Mouse (Mus musculus) CH12.LX (cell line): Measurements from ENCODE around the gene Pglyrp2. TPM values are rescaled to one million over a fixed set of nuclear protein-coding genes. Genes with fewer than 3 reads are reported as not detected.

ENCODE experiments used
- DNase-seq: peaks from one replicate; pipeline ENCODE4 v3.0.0-alpha.2; 2013; ENCODE audit errors: extremely low read depth
- H3K27ac ChIP-seq: 2 replicates; pipeline ENCODE4 v1.5.1; 2012; ENCODE audit warnings: low read depth, mild to moderate bottlenecking, control low read depth, moderate library complexity; ENCODE audit not compliant: insufficient read depth
- H3K27me3 ChIP-seq: replicated peaks from 2 replicates; pipeline ENCODE3; 2012; ENCODE audit warnings: inconsistent platforms
- H3K36me3 ChIP-seq, 2 experiments: replicated peaks in 1 of 2; 2 replicates each; pipeline versions ENCODE3 to v1.6.1; 2012; ENCODE audit warnings: inconsistent platforms in 1 of 2, low read length in 1 of 2, mild to moderate bottlenecking in 1 of 2, mixed read lengths in 1 of 2, moderate library complexity in 1 of 2; ENCODE audit not compliant: control insufficient read depth in 1 of 2, insufficient read depth in 1 of 2
- H3K4me1 ChIP-seq, 2 experiments: 2 replicates each; pipeline ENCODE4 v1.6.1; 2012; ENCODE audit warnings: inconsistent platforms in 1 of 2, moderate library complexity in 1 of 2; ENCODE audit not compliant: insufficient read depth in 2 of 2, control insufficient read depth in 1 of 2
- H3K4me2 ChIP-seq: 2 replicates; pipeline ENCODE4 v1.6.1; 2012; ENCODE audit warnings: low read depth, mild to moderate bottlenecking, control low read depth; ENCODE audit not compliant: poor library complexity, insufficient read depth, severe bottlenecking
- H3K4me3 ChIP-seq, 3 experiments: fragments of 150-350 bp in 1 of 3; sonication (generic) in 1 of 3; replicated peaks in 1 of 3; 2 replicates each; pipeline versions ENCODE3 to v1.5.1; 2011 to 2012; ENCODE audit warnings: low read depth in 2 of 3, low read length in 2 of 3, mild to moderate bottlenecking in 2 of 3, moderate library complexity in 2 of 3, control low read depth in 1 of 3, improper control_type of control experiment in 1 of 3, inconsistent platforms in 1 of 3, mixed read lengths in 1 of 3; ENCODE audit not compliant: poor library complexity in 1 of 3
- H3K79me2 ChIP-seq: replicated peaks from 2 replicates; pipeline ENCODE4 v1.6.1; 2012; ENCODE audit warnings: mild to moderate bottlenecking, moderate library complexity; ENCODE audit not compliant: control insufficient read depth, poor library complexity, insufficient read depth, severe bottlenecking; ENCODE audit errors: extremely low read depth
- H3K9ac ChIP-seq: 2 replicates; pipeline ENCODE4 v1.6.1; 2012; ENCODE audit warnings: low read depth, mild to moderate bottlenecking, control low read depth, moderate library complexity; ENCODE audit not compliant: insufficient read depth
- H3K9me3 ChIP-seq: replicated peaks from 2 replicates; pipeline ENCODE3; 2012; ENCODE audit warnings: low read length, inconsistent platforms, mixed read lengths
- BHLHE40 ChIP-seq: IDR thresholded peaks from 2 replicates; pipeline ENCODE4 v1.6.1; 2011; ENCODE audit warnings: mild to moderate bottlenecking, low read depth, low read length, improper control_type of control experiment
- CHD1 ChIP-seq: IDR thresholded peaks from 2 replicates; pipeline ENCODE4 v1.6.1; 2012; ENCODE audit warnings: low read depth, low read length, improper control_type of control experiment, inconsistent platforms
- CHD2 ChIP-seq: IDR thresholded peaks from 2 replicates; pipeline ENCODE4 v1.6.1; 2011; ENCODE audit warnings: low read length, improper control_type of control experiment
- E2F4 ChIP-seq: IDR thresholded peaks from 2 replicates; pipeline ENCODE4 v1.6.1; 2011; ENCODE audit warnings: low read depth, low read length, improper control_type of control experiment; ENCODE audit not compliant: insufficient replicate concordance
- ELF1 ChIP-seq: IDR thresholded peaks from 2 replicates; pipeline ENCODE4 v1.6.1; 2014; ENCODE audit warnings: low read depth, mild to moderate bottlenecking, inconsistent platforms, low read length, improper control_type of control experiment
- ETS1 ChIP-seq: conservative IDR thresholded peaks from 2 replicates; pipeline ENCODE4 v1.6.1; 2012; ENCODE audit warnings: low read depth, mild to moderate bottlenecking, inconsistent platforms, low read length, improper control_type of control experiment, moderate library complexity
- GABPA ChIP-seq: IDR thresholded peaks from 2 replicates; pipeline ENCODE4 v1.6.1; 2012; ENCODE audit warnings: low read depth, low read length, improper control_type of control experiment, inconsistent platforms; ENCODE audit not compliant: insufficient replicate concordance
- JUN ChIP-seq: IDR thresholded peaks from 2 replicates; pipeline ENCODE4 v1.6.1; 2011; ENCODE audit warnings: low read depth, mild to moderate bottlenecking, low read length, improper control_type of control experiment, moderate library complexity; ENCODE audit not compliant: insufficient read depth
- KAT2A ChIP-seq: IDR thresholded peaks from 2 replicates; pipeline ENCODE4 v1.6.1; 2012; ENCODE audit warnings: low read length, improper control_type of control experiment, inconsistent platforms; ENCODE audit not compliant: insufficient replicate concordance
- MAX ChIP-seq: IDR thresholded peaks from 2 replicates; pipeline ENCODE4 v1.6.1; 2011; ENCODE audit warnings: low read length, improper control_type of control experiment
- MAZ ChIP-seq: IDR thresholded peaks from 2 replicates; pipeline ENCODE4 v1.6.1; 2012; ENCODE audit warnings: low read depth, mild to moderate bottlenecking, inconsistent platforms, low read length, improper control_type of control experiment, moderate library complexity
- MEF2A ChIP-seq: IDR thresholded peaks from 2 replicates; pipeline ENCODE4 v1.6.1; 2014; ENCODE audit warnings: low read depth, mild to moderate bottlenecking, inconsistent platforms, low read length, improper control_type of control experiment, borderline replicate concordance
- NELFE ChIP-seq: IDR thresholded peaks from 2 replicates; pipeline ENCODE4 v1.6.1; 2011; ENCODE audit warnings: low read depth, low read length, improper control_type of control experiment
- NRF1 ChIP-seq: IDR thresholded peaks from 2 replicates; pipeline ENCODE4 v1.6.1; 2014; ENCODE audit warnings: low read depth, mild to moderate bottlenecking, inconsistent platforms, low read length, improper control_type of control experiment, moderate library complexity
- PAX5 ChIP-seq: IDR thresholded peaks from 2 replicates; pipeline ENCODE4 v1.6.1; 2012; ENCODE audit warnings: low read length, inconsistent platforms, mixed read lengths
- POLR2A ChIP-seq: IDR thresholded peaks from 2 replicates; pipeline ENCODE4 v1.6.1; 2011; ENCODE audit warnings: low read depth, mild to moderate bottlenecking, improper control_type of control experiment, low read length
- POLR2AphosphoS2 ChIP-seq: IDR thresholded peaks from 2 replicates; pipeline ENCODE4 v1.6.1; 2011; ENCODE audit warnings: low read depth, low read length, improper control_type of control experiment
- RAD21 ChIP-seq: IDR thresholded peaks from 2 replicates; pipeline ENCODE4 v1.6.1; 2011; ENCODE audit warnings: low read depth, mild to moderate bottlenecking, low read length, improper control_type of control experiment, moderate library complexity
- SIN3A ChIP-seq: IDR thresholded peaks from 2 replicates; pipeline ENCODE4 v1.6.1; 2012; ENCODE audit warnings: low read length, improper control_type of control experiment, inconsistent platforms
- UBTF ChIP-seq: IDR thresholded peaks from 2 replicates; pipeline ENCODE4 v1.6.1; 2012; ENCODE audit warnings: low read depth, mild to moderate bottlenecking, inconsistent platforms, low read length, improper control_type of control experiment, moderate library complexity
- ZKSCAN1 ChIP-seq: IDR thresholded peaks from 2 replicates; pipeline ENCODE4 v1.6.1; 2012; ENCODE audit warnings: low read depth, inconsistent platforms, low read length, improper control_type of control experiment, borderline replicate concordance
- ZMIZ1 ChIP-seq: IDR thresholded peaks from 2 replicates; pipeline ENCODE4 v1.6.1; 2012; ENCODE audit warnings: low read depth, mild to moderate bottlenecking, inconsistent platforms, low read length, improper control_type of control experiment
- dilution Hi-C: fragments of 300-500 bp; cut with MboI; formaldehyde crosslinking; loops from 2 replicates; pipeline ENCODE4 v1.14.3; 2020; ENCODE audit warnings: low sequenced_read_pairs; ENCODE audit not compliant: extremely low pct_unique_long_range_greater_than_20kb, extremely low pct_ligation_motif_present
- in situ Hi-C: fragments of 300-500 bp; cut with MboI; formaldehyde crosslinking; loops from 3 replicates; pipeline ENCODE4 v1.14.3; 2019; ENCODE audit warnings: low sequenced_read_pairs, low pct_ligation_motif_present, low pct_unique_long_range_greater_than_20kb, mixed read lengths
- polyA plus RNA-seq: library from polyadenylated mRNA; unstranded; fragments of >175 nt; gene quantifications from 2 replicates; pipeline ENCODE4 v1.2.1, GENCODE M21; 2012; ENCODE audit warnings: low read depth; ENCODE audit not compliant: insufficient read length
- total RNA-seq, 2 experiments: library from RNA; depleted of rRNA; stranded (reverse); fragments of 300-350 nt in 1 of 2; fragments of >200 nt in 1 of 2; gene quantifications; 2 replicates each; pipeline ENCODE4 v1.2.3; 2012 to 2014

The Pglyrp2 gene
- 1.2 and 2.0 TPM in 2 replicates for total RNA-seq (2012; rRNA removed)
- total RNA-seq (2014; rRNA removed), result 3.5 and 4.1 TPM in 2 replicates
- polyA plus RNA-seq, result 4.1 and 5.8 TPM in 2 replicates

DNA sequence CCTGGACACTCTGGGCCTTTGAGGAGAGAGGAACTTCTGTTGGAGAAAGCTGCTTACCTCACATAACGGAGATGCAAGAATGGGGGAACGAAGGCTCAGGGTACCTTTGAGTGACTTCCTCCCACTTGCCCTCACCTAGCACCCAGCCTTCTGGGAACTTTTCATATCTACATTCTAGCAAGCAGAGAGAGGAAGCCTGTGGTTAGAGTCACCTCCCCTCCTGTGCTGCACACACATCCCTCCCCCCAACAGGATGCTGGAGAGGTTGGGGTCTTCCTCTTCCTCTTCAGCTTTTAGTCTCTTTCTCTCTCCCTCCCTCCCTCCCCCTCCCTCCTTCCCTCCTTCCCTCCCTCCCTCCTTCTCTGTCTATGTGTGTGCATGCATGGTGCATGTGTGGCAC is at the start of gene Pglyrp2:
TSS of gene Pglyrp2 (minus strand) at position 134 of the 400 bp plus-strand sequence.
- no peak for TF ChIP-seq POLR2A
- TF ChIP-seq JUN, result no peak
- no peak for TF ChIP-seq NELFE
- TF ChIP-seq E2F4, result no peak
- no peak for TF ChIP-seq BHLHE40
- no peak for TF ChIP-seq ZMIZ1
- TF ChIP-seq KAT2A, result no peak
- TF ChIP-seq MAX, result no peak
- TF ChIP-seq RAD21, result no peak
- no peak for TF ChIP-seq GABPA
- no peak for TF ChIP-seq UBTF
- no peak for TF ChIP-seq NRF1
- no peak for TF ChIP-seq SIN3A
- no peak for TF ChIP-seq POLR2AphosphoS2
- no peak for TF ChIP-seq CHD2
- H3K4me3 ChIP-seq, result peak within 1 kb of the TSS in 1 of 3 experiments; percentile 2
- in situ Hi-C loops (no loop called here), dilution Hi-C loops (no loop called here)
- H3K4me2 ChIP-seq, result peak within 1 kb of the TSS; percentile 61
- peaks cover 0 to 3% of the 10 kb centered on the region in 2 experiments for H3K36me3 ChIP-seq
- no peaks in the 10 kb centered on the region for H3K27me3 ChIP-seq
- H3K9ac ChIP-seq, result no peak within 1 kb of the TSS; the same call in 1 of the 2 replicates
- H3K27ac ChIP-seq, result no peak within 1 kb of the TSS
- H3K79me2 ChIP-seq, result no peaks in the 10 kb centered on the region
- H3K9me3 ChIP-seq, result no peaks in the 10 kb centered on the region
- peaks cover 23 to 39% of the 10 kb centered on the region in 2 experiments for H3K4me1 ChIP-seq
- DNase-seq, result no peak

DNA sequence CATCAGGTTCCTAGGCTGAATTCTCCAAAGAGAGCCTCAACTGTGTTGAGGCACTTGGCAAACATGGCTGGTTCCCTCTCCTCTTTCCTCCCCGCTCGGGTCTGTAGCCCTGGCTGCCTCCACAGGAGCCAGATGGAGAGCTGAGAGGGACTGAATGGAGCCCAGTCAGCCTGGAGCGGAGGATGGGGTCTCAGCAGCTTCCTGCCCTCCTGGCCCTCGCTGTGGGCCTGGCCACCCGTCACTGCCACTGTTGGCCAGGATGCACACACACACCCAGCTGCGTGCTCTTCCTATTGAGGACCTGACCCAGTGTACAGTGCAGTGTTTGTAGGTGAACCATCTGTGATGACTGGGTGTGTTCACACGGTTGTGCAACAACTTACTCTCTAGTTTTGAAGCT is 48.2 kb upstream of the Pglyrp2 start:
- Histone ChIP-seq H3K79me2 (no peaks in the 10 kb centered on the region), H3K27ac (no peak overlapping the region), H3K4me3 (no peak overlapping the region), H3K27me3 (no peaks in the 10 kb centered on the region), H3K4me1 (peaks cover 27 to 41% of the 10 kb centered on the region in 2 experiments), H3K9me3 (no peaks in the 10 kb centered on the region), H3K36me3 (no peaks in the 10 kb centered on the region), H3K4me2 (no peak overlapping the region), H3K9ac (no peak overlapping the region)
- no peak for DNase-seq
- no peak for TF ChIP-seq ETS1
- no peak for TF ChIP-seq RAD21
- no peak for TF ChIP-seq MEF2A
- no peak for TF ChIP-seq ZKSCAN1
- TF ChIP-seq CHD1, result no peak
- TF ChIP-seq BHLHE40, result no peak
- TF ChIP-seq PAX5, result no peak
- no peak for TF ChIP-seq POLR2A
- TF ChIP-seq MAZ, result no peak
- TF ChIP-seq GABPA, result no peak
- TF ChIP-seq ELF1, result no peak
- in situ Hi-C loops, result no loop called here
- dilution Hi-C loops, result no loop called here
